Mouse (Mus musculus): Measurements from ENCODE around the gene Gstk1.

DNA sequence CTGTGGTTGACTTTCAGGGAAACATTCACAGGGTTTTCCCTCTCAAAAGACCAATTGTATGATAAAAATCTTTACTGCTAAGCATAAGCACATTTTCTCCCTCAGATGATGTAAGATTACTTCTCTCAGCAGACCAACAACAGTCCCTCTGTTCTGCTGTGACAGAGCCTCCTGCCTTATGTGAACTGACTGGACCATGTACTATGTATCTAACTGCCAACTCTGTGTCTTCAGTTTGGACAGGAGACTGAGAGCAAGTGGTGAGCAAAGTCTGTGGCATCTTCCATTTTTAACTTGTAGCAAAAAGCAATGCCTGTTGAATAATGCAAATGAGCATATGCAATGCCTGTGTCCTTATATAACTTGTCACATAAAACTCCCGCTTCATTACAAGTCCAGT is 46.2 kb upstream of the Gstk1 start:
- TF ChIP-seq CTCF (IDR thresholded peaks at IDR 0.05; ENCODE audit: low read depth) (no peak), EP300 (optimal IDR thresholded peaks at IDR 0.05) (no peak)

Measured in stomach, postnatal 0 days (tissue).